Mouse (Mus musculus) left cerebral cortex, adult 9 months (tissue): ENCODE measurements around the gene Pde9a.
A peak's percentile ranks its signal among the peaks of the same experiment; 100 is the strongest.

ENCODE experiments used
- DNase-seq, 2 experiments: peaks; one replicate each; pipeline ENCODE4 v3.0.0; 2022; ENCODE audit warnings: low spot score in 2 of 2

Gene Pde9a

GRCm38 (mm10) chr17:31386766-31387275 is 811 bp downstream of the Pde9a start:
- DNase-seq = no peak

GRCm38 (mm10) chr17:31389432-31390050 is 3.5 kb downstream of the Pde9a start:
- DNase-seq = no peak

- DNase-seq = no peak
Measured at GRCm38 (mm10) chr17:31391462-31391861, 5.5 kb downstream of the Pde9a start.

DNA sequence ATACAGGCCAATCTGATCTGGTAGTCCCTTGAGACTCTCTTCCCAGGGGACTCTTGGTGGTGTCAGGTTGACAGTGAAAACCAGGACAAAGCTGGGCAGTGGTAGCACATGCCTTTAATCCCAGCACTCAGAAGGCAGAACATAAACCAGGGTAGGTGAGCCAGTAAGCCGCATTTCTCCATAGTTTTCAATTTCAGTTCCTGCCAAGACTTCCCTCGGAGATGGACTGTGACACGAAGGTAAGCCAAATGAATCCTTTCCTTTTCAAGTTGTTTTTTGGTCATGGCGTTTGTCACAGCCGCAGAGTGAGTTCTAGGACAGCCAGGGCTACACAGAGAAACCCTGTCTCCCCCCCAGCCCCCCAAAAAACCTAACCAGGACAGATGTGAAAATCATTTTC is 6.0 kb downstream of the Pde9a start:
- DNase-seq = no peak

DNA sequence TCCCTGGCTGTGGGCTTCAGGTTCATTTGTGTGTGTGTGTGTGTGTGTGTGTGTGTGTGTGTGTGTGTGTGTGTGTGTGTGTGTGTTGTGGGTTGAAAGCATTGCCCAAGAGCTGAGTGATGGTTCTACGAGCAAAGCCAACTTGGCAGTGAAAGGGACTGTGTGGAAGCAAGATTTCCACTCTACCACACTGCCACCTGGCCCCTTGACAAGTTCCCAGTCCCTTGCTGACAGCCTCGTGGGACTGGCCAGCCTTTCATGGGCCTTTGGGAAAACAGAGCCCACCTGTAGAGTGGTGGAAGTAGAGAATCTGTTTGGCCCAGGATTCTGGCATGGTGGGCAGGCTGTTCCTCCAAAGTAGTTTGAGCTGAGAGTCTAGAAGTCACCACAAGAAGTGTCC is 7.8 kb downstream of the Pde9a start:
- no peak for DNase-seq

DNA sequence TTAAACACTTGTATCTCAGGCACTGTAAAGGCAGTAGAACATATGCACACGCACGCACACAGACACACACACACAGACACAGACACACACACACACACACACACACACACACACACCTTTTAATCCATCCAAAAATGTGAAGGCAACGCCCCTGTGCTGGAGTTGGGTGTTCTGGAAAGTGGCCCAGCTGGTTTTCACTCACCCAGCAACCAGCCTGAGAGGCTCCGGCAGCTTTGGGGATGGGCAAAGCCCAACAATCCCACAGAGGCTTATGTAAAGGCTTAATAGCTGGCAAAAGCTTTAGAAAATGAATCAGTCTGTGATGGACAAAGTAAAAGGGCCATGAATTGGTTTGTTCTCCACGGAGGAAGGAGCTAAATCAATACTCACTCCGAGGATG is 14.3 kb downstream of the Pde9a start:
- peak in 1 of 2 experiments; percentile 31 for DNase-seq

DNA sequence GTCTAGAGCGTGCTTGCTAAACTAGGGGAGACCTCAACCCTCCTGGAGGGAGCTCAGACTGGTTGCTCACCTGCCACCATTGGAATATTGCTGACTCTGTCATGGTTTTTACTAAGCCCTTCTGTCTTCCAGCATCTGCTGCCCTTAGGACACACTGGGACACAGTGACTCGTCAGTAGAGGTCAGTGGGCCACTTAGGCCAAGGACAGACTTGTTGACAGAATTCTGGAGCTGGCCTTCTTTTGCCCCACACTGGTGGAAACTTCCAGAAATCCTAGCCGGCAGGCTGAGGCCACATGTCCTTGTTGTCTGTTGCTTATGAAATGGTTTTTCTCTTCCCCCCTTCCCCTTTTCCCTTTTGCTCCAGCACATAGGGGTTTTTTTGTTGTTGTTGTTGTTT is 15.2 kb downstream of the Pde9a start:
- no peak for DNase-seq

- no peak for DNase-seq
Measured at GRCm38 (mm10) chr17:31402713-31403112, 16.7 kb downstream of the Pde9a start.

- DNase-seq = no peak
Measured at GRCm38 (mm10) chr17:31405694-31406227, 19.8 kb downstream of the Pde9a start.

GRCm38 (mm10) chr17:31409741-31410350 is 23.8 kb downstream of the Pde9a start:
- no peak for DNase-seq

DNA sequence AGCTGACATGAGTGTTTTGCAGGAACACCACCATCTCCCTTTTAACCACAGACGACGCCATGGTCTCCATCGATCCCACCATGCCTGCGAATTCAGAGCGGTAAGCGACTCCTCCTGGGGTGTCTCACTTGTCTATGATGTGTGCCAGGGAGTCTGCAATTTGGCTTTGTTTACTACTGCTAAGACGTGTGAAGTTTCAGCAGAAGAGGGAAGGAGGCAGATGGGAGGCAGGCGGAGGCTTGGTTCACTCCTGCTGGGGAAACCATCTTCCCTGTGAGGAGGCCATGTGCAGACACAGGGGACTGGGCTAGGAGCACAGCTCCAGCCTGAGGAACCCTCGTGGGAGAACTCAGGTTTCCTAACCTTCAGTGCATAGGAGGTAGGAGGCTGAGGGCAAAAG is 29.2 kb downstream of the Pde9a start:
- DNase-seq = peak in 1 of 2 experiments; percentile 59

- peak in 1 of 2 experiments; percentile 59 for DNase-seq
Measured at GRCm38 (mm10) chr17:31418804-31419597, 33.0 kb downstream of the Pde9a start.

DNA sequence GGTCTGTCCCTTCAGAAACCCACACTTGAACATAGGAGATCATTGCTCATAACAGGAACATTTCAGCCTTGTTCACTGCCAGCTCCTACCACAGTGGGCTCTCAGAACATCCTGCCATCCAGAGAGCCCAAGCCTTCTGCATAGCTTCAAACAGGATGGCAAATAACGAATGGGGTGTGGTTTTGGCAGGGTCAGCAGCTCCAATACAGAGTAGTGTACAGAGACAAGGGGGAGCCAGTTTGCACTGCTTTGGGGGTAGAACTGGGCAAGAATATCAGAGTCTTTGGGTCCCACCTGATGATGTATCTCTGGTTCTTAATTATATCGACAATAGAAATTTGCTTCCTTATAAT is 33.6 kb downstream of the Pde9a start:
- DNase-seq = no peak

DNA sequence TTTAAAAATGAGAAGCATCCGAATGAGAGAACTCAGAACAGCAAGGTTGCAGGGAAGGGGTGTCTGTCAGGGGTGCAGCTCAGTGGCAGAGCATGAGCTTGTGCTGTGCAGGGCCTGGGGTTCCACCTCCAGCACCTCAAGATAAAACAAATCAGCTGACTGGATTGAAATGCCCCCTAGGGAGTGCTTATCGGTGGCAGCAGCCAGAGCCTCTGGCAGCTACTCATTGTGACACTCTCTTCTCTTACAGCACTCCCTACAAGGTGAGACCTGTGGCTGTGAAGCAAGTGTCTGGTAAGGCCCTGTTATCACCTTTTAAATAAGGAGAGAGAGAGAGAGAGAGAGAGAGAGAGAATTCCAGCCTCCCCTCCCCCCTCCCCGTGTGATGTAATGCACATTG is 34.0 kb downstream of the Pde9a start:
- no peak for DNase-seq

DNA sequence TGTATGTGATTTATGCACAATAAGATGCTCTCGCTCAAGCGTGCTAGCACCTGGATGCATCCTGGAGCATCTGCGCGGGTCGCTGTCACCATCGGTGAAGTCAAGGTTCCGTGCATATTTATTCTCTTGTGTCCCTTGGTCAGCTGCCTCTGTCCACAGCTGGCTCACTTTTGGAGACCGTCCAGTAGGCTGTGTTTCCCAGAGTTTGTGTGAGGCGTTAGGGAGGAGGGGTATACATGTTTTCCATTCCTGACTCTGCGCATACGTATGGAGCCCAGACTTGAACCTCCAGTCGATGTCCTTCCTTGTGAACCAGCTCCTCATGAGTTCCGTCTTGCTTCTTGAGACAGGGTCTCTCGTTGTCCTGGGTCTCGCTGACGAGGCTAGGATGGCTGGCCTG is 34.6 kb downstream of the Pde9a start:
- no peak for DNase-seq

DNA sequence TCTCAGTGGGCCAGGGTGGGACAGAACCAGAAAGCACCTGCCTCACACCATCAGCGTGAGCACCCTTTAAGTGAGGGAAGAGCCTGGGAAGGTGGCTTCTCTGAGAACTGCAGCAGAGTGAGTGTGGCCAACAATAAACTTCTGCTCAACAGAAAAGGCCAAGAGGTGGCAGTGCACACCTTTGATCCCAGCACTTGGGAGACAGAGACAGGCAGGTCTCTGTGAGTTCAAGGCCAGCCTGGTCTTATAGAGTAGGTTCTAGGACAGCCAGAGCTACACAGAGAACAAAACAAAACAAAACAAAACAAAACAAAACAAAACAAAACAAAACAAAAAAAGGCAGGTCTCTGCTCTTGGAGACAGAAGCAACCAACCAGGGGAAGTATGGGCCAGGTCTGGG is 36.4 kb downstream of the Pde9a start:
- DNase-seq = no peak

- DNase-seq = no peak
Measured at GRCm38 (mm10) chr17:31423020-31423419, 37.0 kb downstream of the Pde9a start.

DNA sequence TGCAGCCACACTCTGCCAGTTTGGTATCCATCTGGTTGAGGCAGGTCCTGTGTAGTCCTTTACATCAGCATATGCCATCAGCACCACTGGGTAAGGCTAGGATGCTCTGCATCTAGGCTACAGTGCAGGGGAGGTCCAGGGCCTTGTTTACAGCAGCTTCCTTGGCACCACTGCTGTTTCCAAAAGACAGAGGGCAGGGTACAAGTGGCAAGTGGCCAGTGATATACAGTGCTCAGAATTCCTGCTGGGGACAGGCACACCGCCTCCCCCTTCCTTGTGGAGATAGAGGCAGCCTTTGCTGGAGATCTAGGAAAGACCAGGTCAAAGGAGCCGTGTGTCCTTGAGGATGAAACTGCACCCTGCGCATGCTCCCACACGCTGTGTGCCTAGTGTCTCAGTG is 38.3 kb downstream of the Pde9a start:
- DNase-seq = no peak

DNA sequence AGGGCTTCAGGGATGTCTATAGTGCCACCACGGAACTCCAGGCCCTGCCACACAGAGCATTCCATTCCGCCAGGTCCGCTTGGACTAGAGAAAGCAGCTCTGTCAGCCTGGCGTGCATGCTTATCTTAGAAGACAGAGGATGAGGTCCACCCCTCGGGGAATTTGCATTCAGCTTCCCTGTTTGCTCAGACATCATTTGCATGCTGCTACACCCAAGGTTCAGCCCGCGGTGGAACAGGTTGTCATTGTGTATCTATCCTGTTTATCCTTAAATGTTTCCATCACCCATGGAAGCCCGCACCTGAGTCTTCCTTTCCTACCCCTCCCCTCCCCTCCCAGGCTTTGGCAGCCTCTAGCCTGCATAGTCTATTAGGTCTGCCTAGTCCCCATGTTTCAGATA is 38.8 kb downstream of the Pde9a start:
- DNase-seq = no peak

DNA sequence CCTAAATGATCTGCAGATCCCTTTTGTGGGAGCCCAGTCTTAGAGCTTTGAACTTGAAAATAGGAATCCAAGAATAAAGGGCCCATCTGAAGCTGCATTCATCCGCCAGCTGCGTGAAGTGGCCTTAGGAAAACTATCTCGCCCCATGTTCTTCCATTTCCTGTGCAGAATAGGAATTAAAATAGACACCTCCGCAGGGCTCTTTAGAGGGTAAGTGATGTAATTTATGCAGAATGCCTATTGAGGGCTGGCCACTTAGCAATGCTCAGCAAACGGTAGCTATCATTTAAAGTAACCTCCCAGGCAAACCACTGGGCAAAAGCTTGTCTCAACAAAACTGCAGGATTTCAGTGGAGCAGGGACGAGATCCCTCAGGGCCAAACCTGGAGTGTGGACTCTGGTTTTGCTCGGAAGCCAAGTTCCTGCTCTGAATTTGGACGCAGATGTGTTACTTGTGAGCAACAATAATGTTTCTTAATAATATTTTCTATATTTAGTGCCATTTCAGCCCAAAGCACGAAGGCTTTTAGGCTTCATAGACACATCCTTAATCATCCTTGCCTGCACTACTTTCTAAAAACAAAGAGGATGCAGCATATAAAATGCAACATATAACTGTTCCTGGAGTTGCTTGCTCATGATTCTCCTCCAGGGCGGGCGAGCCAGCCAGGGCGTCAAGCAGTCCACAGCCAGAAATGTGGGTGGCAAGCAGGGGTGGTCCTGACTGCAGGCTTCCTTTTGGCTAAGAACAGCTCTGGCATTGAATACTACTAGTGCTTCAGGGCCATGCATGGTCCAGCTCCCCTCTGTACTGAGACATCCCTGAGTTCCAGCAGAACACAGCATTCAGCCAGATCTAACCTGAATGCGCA is 40.1 kb downstream of the Pde9a start:
- peak in 1 of 2 experiments; percentile 34 for DNase-seq

- no peak for DNase-seq
Measured at GRCm38 (mm10) chr17:31429402-31429801, 43.4 kb downstream of the Pde9a start.

- no peak for DNase-seq
Measured at GRCm38 (mm10) chr17:31432878-31433281, 46.9 kb downstream of the Pde9a start.
